Mouse (Mus musculus): ENCODE measurements at regions not wholly inside any gene's neighbourhood (a gene's known extent, or its start where the extent isn't known, plus 50 kb on each side); places are given as distances from the start of the nearest gene placed in this dataset.

DNA sequence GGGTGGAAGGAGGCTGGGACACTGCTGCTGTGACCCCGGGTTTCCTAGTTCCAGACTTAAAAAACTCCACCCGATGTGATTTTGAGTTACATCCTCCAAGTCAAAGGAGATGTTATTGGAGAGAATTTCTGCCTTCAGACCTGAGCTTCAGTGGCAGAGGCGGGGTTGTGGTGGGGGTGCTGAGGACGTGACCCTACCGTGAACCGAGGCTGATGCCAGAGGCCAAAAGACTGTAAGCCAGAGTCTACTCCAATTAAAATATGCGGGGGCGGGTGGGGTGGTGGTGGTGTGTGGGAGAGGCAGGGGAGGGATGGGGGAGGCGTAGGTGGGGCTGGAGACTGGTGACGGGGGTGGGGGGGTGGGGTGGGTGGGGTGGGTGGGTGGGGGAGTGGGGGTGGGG is 145.1 kb upstream of the Zfp64 start:
- Histone ChIP-seq H3K79me2 (replicated peaks; ENCODE audit: control insufficient read depth, insufficient read depth, low read length) (no peaks in the 10 kb centered on the region), H3K27ac (no peak overlapping the region), H3K27me3 (ENCODE audit: control insufficient read depth, insufficient read depth, low read length) (no peaks in the 10 kb centered on the region), H3K4me3 (no peak overlapping the region), H3K36me3 (ENCODE audit: control insufficient read depth, insufficient read depth, low read length) (no peaks in the 10 kb centered on the region), H3K9ac (ENCODE audit: low read depth, low read length) (no peak overlapping the region), H3K4me1 (ENCODE audit: control insufficient read depth, insufficient read depth, low read length) (no peaks in the 10 kb centered on the region)
- intact Hi-C loops (cut with DNase I): no loop called here
- TF ChIP-seq POLR2A (IDR thresholded peaks at IDR 0.05; ENCODE audit: insufficient read depth, low read depth, low read length) (no peak), EP300 (IDR thresholded peaks at IDR 0.05; ENCODE audit: insufficient read depth, low read depth, low read length) (no peak), CTCF (IDR thresholded peaks at IDR 0.05) (no peak)
- 85% methylated on average over 9 of the region's 10 CpGs for WGBS
- no peak for DNase-seq

DNA sequence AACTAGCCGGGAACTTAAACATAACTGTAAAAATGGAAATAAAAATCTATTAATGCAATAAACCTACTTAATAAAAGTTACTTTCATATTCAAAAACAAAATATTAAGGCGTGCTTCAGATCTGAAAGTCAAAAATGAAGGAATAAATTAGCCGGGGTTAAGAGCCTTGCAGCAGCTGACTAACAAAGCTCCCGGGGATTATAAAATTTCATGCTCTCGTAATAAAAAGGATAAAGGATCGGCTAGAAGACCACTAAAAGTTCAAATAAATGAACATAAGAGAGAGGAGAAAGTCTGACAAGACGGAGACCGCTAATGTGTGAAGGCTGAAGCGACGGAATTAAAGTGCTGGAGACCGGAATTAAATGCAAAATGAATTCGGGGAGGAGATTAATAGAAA is 144.3 kb upstream of the Zfp64 start:
- H3K4me3 ChIP-seq: no peak overlapping the region
- no peaks in the 10 kb centered on the region for H3K4me1 ChIP-seq (ENCODE audit: control insufficient read depth, insufficient read depth, low read length)
- no peaks in the 10 kb centered on the region for H3K36me3 ChIP-seq (ENCODE audit: control insufficient read depth, insufficient read depth, low read length)
- no peak for DNase-seq
- H3K27me3 ChIP-seq (ENCODE audit: control insufficient read depth, insufficient read depth, low read length): no peaks in the 10 kb centered on the region
- TF ChIP-seq EP300 (IDR thresholded peaks at IDR 0.05; ENCODE audit: insufficient read depth, low read depth, low read length) (no peak), POLR2A (IDR thresholded peaks at IDR 0.05; ENCODE audit: insufficient read depth, low read depth, low read length) (no peak), CTCF (IDR thresholded peaks at IDR 0.05) (no peak)
- intact Hi-C loops (cut with DNase I): no loop called here
- no peak overlapping the region for H3K9ac ChIP-seq (ENCODE audit: low read depth, low read length)
- no peaks in the 10 kb centered on the region for H3K79me2 ChIP-seq (replicated peaks; ENCODE audit: control insufficient read depth, insufficient read depth, low read length)
- 89% methylated on average over 12 of the region's 12 CpGs for WGBS
- H3K27ac ChIP-seq: no peak overlapping the region

DNA sequence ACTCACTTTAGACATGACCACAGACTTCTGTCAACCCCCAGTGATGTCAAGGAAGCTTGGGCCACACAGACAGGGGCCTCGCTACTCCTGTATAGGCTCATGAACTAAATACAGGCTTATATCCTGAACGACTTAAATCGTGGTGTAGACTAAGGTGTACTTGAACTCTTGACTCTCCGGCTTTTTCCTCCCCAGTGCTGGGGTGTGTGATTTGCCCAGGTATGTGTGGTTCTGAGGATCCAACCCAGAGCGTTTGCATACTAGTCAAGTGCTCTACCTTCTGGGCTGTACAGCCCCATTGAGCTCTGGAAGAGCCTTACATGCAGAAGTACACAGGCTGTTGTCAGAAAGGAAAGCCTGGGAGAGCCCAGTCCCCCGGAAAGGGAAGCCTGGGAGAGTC is 143.2 kb upstream of the Zfp64 start:
- H3K9ac ChIP-seq (ENCODE audit: low read depth, low read length): no peak overlapping the region
- no peaks in the 10 kb centered on the region for H3K4me1 ChIP-seq (ENCODE audit: control insufficient read depth, insufficient read depth, low read length)
- WGBS: 85% methylated on average over 6 of the region's 6 CpGs
- H3K36me3 ChIP-seq (ENCODE audit: control insufficient read depth, insufficient read depth, low read length): no peaks in the 10 kb centered on the region
- no peaks in the 10 kb centered on the region for H3K27me3 ChIP-seq (ENCODE audit: control insufficient read depth, insufficient read depth, low read length)
- no peak for TF ChIP-seq CTCF (IDR thresholded peaks at IDR 0.05)
- TF ChIP-seq POLR2A (IDR thresholded peaks at IDR 0.05; ENCODE audit: insufficient read depth, low read depth, low read length): no peak
- no peak for TF ChIP-seq EP300 (IDR thresholded peaks at IDR 0.05; ENCODE audit: insufficient read depth, low read depth, low read length)
- DNase-seq: no peak
- intact Hi-C loops (cut with DNase I): no loop called here
- H3K79me2 ChIP-seq (replicated peaks; ENCODE audit: control insufficient read depth, insufficient read depth, low read length): no peaks in the 10 kb centered on the region
- H3K4me3 ChIP-seq: no peak overlapping the region
- no peak overlapping the region for H3K27ac ChIP-seq

DNA sequence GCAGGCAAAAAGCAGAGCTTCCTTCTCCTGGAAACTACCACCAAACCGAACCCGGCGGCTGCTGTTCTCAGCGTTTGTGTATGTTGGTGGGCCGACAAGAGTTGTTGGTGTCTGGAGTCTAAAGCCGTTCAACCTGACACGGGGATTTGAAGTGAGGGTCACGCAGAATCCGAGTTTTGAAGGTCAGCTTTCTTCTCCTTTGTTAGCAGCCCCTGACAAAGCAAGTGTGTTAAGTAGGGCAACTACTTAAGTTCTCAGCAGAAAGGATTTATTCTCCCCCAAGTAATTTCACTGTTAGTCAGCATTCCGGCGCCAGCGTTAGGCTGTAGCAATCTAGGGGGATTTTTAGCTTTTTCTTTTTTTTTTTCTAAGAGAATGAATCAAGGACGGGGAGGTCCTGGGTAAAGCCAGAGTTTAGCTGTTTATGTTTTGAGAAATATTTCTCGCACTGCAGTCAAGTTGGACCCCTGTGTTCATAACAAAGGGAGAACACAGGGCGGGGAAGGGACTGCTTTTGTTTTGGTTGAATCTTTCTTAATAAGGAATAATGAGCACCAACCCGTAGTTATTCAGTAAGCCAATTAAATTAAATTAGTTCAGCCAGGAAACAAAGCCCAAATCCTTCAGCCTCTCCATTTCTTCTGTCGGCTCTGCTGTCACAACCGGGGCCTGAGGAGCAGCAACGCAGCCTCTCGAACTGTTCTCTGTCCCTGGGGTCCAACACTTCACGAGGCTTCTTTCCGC is 138.8 kb upstream of the Zfp64 start:
- TF ChIP-seq EP300 (IDR thresholded peaks at IDR 0.05; ENCODE audit: insufficient read depth, low read depth, low read length) (no peak), POLR2A (IDR thresholded peaks at IDR 0.05; ENCODE audit: insufficient read depth, low read depth, low read length) (no peak), CTCF (IDR thresholded peaks at IDR 0.05) (no peak)
- H3K4me1 ChIP-seq (ENCODE audit: control insufficient read depth, insufficient read depth, low read length): no peaks in the 10 kb centered on the region
- H3K79me2 ChIP-seq (replicated peaks; ENCODE audit: control insufficient read depth, insufficient read depth, low read length): no peaks in the 10 kb centered on the region
- H3K27me3 ChIP-seq (ENCODE audit: control insufficient read depth, insufficient read depth, low read length): no peaks in the 10 kb centered on the region
- no peaks in the 10 kb centered on the region for H3K36me3 ChIP-seq (ENCODE audit: control insufficient read depth, insufficient read depth, low read length)
- no peak for DNase-seq
- WGBS: 86% methylated on average over 22 of the region's 22 CpGs
- intact Hi-C loops (cut with DNase I): no loop called here
- H3K27ac ChIP-seq: no peak overlapping the region
- H3K9ac ChIP-seq (ENCODE audit: low read depth, low read length): no peak overlapping the region
- no peak overlapping the region for H3K4me3 ChIP-seq

DNA sequence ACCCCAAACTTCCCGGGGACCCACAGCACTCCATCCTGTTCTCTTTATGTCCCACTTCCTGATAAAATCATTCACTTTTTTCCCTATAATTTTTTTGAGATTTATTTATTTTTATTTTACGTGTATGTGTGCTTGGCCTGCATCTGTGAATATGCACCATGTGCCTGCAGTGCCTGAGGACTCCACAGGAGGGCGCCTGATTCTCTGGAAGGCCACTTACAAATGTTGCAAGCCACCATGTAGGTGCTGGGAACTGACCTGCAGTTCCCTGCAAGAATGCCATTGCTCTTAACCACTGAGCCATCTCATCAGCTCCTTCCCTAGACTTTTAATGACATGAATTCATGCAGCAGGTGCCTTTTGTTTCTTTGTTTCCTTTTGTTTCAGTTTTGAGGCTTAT is 134.9 kb upstream of the Zfp64 start:
- H3K9ac ChIP-seq (ENCODE audit: low read depth, low read length): no peak overlapping the region
- TF ChIP-seq POLR2A (IDR thresholded peaks at IDR 0.05; ENCODE audit: insufficient read depth, low read depth, low read length) (no peak), CTCF (IDR thresholded peaks at IDR 0.05) (peak; percentile 29), EP300 (IDR thresholded peaks at IDR 0.05; ENCODE audit: insufficient read depth, low read depth, low read length) (no peak)
- H3K27ac ChIP-seq: no peak overlapping the region
- no peaks in the 10 kb centered on the region for H3K4me1 ChIP-seq (ENCODE audit: control insufficient read depth, insufficient read depth, low read length)
- no peaks in the 10 kb centered on the region for H3K79me2 ChIP-seq (replicated peaks; ENCODE audit: control insufficient read depth, insufficient read depth, low read length)
- H3K36me3 ChIP-seq (ENCODE audit: control insufficient read depth, insufficient read depth, low read length): no peaks in the 10 kb centered on the region
- no peak overlapping the region for H3K4me3 ChIP-seq
- intact Hi-C loops (cut with DNase I): no loop called here
- WGBS: 78% methylated on average over 3 of the region's 3 CpGs
- H3K27me3 ChIP-seq (ENCODE audit: control insufficient read depth, insufficient read depth, low read length): no peaks in the 10 kb centered on the region
- DNase-seq: no peak

DNA sequence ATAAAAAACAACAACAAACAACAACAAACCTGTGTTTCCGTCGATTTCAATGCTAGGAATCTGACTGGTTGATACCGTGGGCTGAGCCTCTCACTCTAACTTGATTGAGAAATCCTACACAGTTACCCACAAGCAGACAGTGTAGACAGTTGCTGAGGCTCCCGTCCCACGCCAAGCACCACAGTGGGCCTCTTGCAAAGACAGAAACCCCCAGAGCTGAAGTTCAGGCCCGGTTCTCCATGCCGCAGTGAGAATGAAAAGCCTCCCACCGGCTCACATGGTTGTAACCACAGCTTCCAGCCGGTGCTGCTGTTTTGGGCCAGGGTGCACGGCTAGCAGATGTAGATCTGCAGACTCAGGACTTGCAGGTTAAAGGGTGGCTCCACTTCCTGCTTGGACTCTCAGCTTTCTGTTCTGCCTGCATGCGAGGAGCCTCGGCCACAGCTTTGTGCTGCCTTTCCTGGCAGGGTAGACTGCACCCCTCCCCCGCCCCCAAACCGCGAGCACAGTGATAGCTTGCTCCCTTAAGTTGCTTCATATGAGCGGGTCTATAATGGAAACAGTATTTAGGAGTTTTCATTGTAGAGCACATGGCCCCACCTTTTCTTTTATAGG is 133.6 kb upstream of the Zfp64 start:
- TF ChIP-seq POLR2A (IDR thresholded peaks at IDR 0.05; ENCODE audit: insufficient read depth, low read depth, low read length) (no peak), CTCF (IDR thresholded peaks at IDR 0.05) (no peak), EP300 (IDR thresholded peaks at IDR 0.05; ENCODE audit: insufficient read depth, low read depth, low read length) (no peak)
- intact Hi-C loops (cut with DNase I): no loop called here
- Histone ChIP-seq H3K27me3 (ENCODE audit: control insufficient read depth, insufficient read depth, low read length) (no peaks in the 10 kb centered on the region), H3K4me3 (no peak overlapping the region), H3K79me2 (replicated peaks; ENCODE audit: control insufficient read depth, insufficient read depth, low read length) (no peaks in the 10 kb centered on the region), H3K4me1 (ENCODE audit: control insufficient read depth, insufficient read depth, low read length) (no peaks in the 10 kb centered on the region), H3K9ac (ENCODE audit: low read depth, low read length) (no peak overlapping the region), H3K27ac (no peak overlapping the region), H3K36me3 (ENCODE audit: control insufficient read depth, insufficient read depth, low read length) (no peaks in the 10 kb centered on the region)
- WGBS: 60% methylated on average over 16 of the region's 16 CpGs
- no peak for DNase-seq

Data from heart, adult 2 months (tissue).